Mouse (Mus musculus): ENCODE results near the gene Slc5a5. TPM values are rescaled to one million over a fixed set of nuclear protein-coding genes. Genes with fewer than 3 reads are reported as not detected.

The Slc5a5 gene
- polyA plus RNA-seq, 1 experiment from 2014 or later, result 0.44 TPM

DNA sequence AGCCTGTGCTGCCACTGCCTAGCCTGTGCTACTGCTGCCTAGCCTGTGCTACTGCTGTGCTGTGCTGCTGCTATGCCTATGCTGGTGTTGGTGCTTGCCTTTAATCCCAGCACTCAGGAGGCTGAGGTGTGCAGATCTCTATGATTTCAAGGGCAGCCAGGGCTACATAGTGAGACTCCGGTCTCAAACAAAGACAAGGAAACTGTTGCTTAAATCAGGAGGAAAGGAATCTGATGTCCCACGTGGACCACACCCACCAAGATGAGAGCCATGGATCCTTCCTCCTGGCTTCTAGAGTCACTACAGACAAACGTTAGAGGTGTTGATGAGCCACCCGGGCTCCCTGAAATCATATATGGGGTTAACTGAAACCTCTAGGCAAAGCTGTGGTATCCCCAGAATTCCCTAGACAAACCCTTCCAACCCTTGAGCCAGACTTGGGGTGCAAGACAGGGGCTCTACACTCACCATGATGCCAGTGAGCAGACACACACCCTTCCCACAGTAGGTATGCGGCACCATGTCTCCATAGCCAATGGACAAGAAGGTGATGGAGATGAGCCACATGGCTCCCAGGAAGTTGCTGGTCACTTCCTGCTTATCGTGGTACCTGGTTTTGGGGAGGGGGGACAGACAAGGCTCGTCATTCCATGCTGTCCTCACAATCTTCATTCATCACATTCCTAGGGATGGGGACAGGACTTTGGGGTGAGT, 42.3 kb downstream of the Slc5a5 start:
- Histone ChIP-seq H3K9me3 (no peaks in the 10 kb centered on the region), H3K4me2 (no peak overlapping the region), H3K4me1 (peaks cover 13% of the 10 kb centered on the region), H3K36me3 (no peaks in the 10 kb centered on the region), H3K9ac (no peak overlapping the region), H3K4me3 (no peak overlapping the region), H3K27me3 (no peaks in the 10 kb centered on the region; the same call in 1 of the 2 replicates), H3K27ac (no peak overlapping the region)
- ATAC-seq (ENCODE audit: insufficient number of reproducible peaks, low FRiP score, low TSS enrichment, low read depth), result no peak
- WGBS, result 72% methylated on average over 7 of the region's 7 CpGs

- H3K27ac ChIP-seq, result no peak overlapping the region
- no peak overlapping the region for H3K4me3 ChIP-seq
- ATAC-seq (ENCODE audit: insufficient number of reproducible peaks, low FRiP score, low TSS enrichment, low read depth), result no peak
- peaks cover 20% of the 10 kb centered on the region for H3K4me1 ChIP-seq
- whole genome bisulfite sequencing, result 69% methylated on average over 3 of the region's 3 CpGs
- H3K36me3 ChIP-seq, result no peaks in the 10 kb centered on the region
- no peak overlapping the region for H3K4me2 ChIP-seq
- H3K9ac ChIP-seq, result no peak overlapping the region
- no peaks in the 10 kb centered on the region; the same call in 1 of the 2 replicates for H3K27me3 ChIP-seq
- no peaks in the 10 kb centered on the region for H3K9me3 ChIP-seq
Observed at GRCm38 (mm10) chr8:70849333-70849990, 43.1 kb downstream of the Slc5a5 start.

DNA sequence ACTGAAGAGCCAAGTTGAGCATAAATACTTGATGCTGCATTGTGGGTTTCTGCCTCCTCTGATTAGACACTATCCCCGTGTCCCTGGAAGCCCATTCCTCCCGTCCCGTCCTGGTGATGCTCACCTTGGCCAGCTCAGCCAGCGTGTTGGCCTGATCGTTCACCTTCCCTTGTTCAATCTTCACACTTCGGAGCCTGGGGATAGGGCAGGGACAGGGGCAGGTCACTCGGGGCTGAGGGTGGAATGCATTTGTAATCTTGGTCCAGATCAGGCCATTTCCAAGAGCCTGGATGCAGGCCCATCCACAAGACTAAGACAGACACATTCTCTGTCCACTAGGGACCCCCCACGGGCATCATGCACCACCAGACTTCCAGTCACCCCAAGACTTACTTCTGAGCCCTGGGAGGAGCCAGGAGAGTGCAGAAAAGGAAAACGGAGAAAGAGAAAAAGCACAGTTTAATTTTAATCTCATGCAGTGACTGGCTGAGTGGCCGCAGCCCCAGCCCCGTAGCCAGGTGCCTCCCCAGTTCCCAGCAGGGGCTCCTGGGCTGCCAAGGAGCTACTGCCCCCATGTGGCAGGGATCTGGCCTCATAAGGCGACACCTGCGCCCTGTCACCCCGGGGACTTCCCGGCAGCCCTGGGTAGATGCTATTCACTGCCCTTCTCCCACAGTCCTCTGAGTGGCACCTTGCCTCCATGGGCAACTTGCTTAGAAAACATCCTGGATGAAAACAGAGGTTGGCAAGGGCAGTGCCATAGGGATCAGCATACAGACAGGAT, 46.0 kb downstream of the Slc5a5 start:
- ATAC-seq (ENCODE audit: insufficient number of reproducible peaks, low FRiP score, low TSS enrichment, low read depth), result no peak
- 49% methylated on average over 15 of the region's 15 CpGs for WGBS
- no peak overlapping the region for H3K4me3 ChIP-seq

GRCm38 (mm10) chr8:70845108-70845507, 47.4 kb downstream of the Slc5a5 start:
- Histone ChIP-seq H3K4me3 (no peak overlapping the region), H3K9ac (no peak overlapping the region), H3K9me3 (no peaks in the 10 kb centered on the region), H3K27ac (no peak overlapping the region), H3K36me3 (no peaks in the 10 kb centered on the region), H3K27me3 (no peaks in the 10 kb centered on the region; the same call in 1 of the 2 replicates), H3K4me2 (no peak overlapping the region), H3K4me1 (peaks cover 21% of the 10 kb centered on the region)
- 49% methylated on average over 5 of the region's 5 CpGs for WGBS
- ATAC-seq (ENCODE audit: insufficient number of reproducible peaks, low FRiP score, low TSS enrichment, low read depth), result no peak

More for the DNA sequence above, 46.0 kb downstream of the Slc5a5 start:
- H3K27me3 ChIP-seq, result no peaks in the 10 kb centered on the region; the same call in 1 of the 2 replicates
- H3K9ac ChIP-seq, result no peak overlapping the region
- no peaks in the 10 kb centered on the region for H3K36me3 ChIP-seq
- no peaks in the 10 kb centered on the region for H3K9me3 ChIP-seq
- H3K27ac ChIP-seq, result no peak overlapping the region
- peaks cover 11% of the 10 kb centered on the region for H3K4me1 ChIP-seq
- no peak overlapping the region for H3K4me2 ChIP-seq

DNA sequence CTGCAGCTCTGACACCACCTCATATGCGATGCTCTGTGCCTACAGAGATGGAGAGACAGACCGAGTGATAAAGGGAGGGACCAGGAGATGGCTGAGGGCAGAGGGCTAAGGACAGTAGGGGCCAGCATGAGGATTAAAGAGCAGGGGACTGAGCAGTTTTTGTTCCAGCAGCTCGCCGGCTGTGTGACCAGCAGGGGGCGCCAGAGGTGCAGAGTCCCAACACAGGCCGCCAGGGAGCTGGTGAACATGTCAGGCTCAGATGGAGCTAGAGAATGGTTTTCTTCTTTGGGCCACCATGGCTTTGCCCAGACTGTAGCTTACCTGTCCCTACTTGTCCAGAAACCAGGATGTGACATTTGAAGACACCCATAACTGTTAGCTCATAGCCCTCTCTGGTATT, 48.0 kb downstream of the Slc5a5 start:
- ATAC-seq (ENCODE audit: insufficient number of reproducible peaks, low FRiP score, low TSS enrichment, low read depth), result no peak
- Histone ChIP-seq H3K9me3 (no peaks in the 10 kb centered on the region), H3K4me2 (no peak overlapping the region), H3K4me3 (no peak overlapping the region), H3K9ac (0 out of 2 replicates have a peak overlapping the region, but pooled peaks have one; percentile 14), H3K4me1 (peaks cover 24% of the 10 kb centered on the region), H3K27ac (no peak overlapping the region), H3K36me3 (no peaks in the 10 kb centered on the region), H3K27me3 (no peaks in the 10 kb centered on the region; the same call in 1 of the 2 replicates)
- 2% methylated on average over 6 of the region's 6 CpGs for WGBS

GRCm38 (mm10) chr8:70843941-70844340, 48.6 kb downstream of the Slc5a5 start:
- Histone ChIP-seq H3K4me2 (no peak overlapping the region), H3K4me1 (peaks cover 24% of the 10 kb centered on the region), H3K36me3 (no peaks in the 10 kb centered on the region), H3K27ac (no peak overlapping the region), H3K4me3 (no peak overlapping the region), H3K9me3 (no peaks in the 10 kb centered on the region), H3K9ac (0 out of 2 replicates have a peak overlapping the region, but pooled peaks have one; percentile 14), H3K27me3 (no peaks in the 10 kb centered on the region; the same call in 1 of the 2 replicates)
- no peak for ATAC-seq (ENCODE audit: insufficient number of reproducible peaks, low FRiP score, low TSS enrichment, low read depth)
- WGBS, result 87% methylated on average over 8 of the region's 8 CpGs

DNA sequence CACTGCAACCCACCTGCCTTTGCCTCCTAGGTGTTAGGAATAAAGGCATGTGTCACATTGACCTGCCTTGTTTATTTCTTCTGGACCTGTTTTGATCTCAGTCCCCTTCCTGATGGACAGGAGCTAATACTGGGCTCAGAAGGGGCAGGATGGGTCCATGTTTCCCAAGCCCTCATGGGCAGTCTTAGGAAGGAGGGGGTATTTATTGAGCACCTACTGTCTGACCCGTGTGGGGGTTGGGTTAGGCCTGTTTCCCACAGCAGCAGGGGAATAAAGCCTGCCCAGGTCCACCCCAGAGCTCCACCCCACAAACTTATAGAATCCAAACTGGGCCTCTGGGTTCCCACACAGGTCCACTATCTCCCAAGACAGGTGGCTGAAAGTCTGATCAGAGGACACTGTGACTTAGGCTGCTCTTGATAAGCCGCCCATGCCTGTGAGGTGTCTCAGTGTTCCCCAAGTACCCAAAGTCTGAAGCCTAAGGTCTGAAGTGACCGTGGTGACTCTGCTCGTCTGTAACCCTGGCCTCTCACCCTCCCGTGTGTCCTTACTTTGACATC, 49.3 kb downstream of the Slc5a5 start:
- no peak overlapping the region for H3K9ac ChIP-seq
- H3K27me3 ChIP-seq, result no peaks in the 10 kb centered on the region; the same call in 1 of the 2 replicates
- H3K4me2 ChIP-seq, result no peak overlapping the region
- no peaks in the 10 kb centered on the region for H3K9me3 ChIP-seq
- ATAC-seq (ENCODE audit: insufficient number of reproducible peaks, low FRiP score, low TSS enrichment, low read depth), result no peak
- H3K4me1 ChIP-seq, result peaks cover 30% of the 10 kb centered on the region
- no peak overlapping the region for H3K27ac ChIP-seq
- H3K36me3 ChIP-seq, result no peaks in the 10 kb centered on the region
- 88% methylated on average over 5 of the region's 5 CpGs for WGBS
- no peak overlapping the region for H3K4me3 ChIP-seq

DNA sequence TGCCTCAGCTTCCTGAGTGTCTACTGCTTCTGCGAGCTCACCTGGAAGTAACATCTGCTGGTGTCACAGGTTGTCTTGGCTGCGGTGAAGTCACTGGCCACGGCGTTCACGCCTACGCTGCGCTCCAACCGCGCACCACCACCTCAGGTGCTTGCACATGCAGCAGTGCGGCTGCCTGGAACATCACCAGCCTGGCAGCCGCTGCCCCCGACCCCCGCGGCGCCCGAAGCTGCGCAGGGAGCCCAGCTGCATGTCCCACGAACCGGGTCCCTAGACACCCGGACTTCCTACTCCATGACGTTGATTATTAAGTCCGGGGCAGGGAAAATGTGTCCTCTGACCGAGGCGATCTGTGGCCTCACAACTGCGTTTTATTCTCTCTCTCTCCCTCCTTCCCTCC, 50.1 kb downstream of the Slc5a5 start:
- H3K27me3 ChIP-seq, result no peaks in the 10 kb centered on the region; the same call in 1 of the 2 replicates
- H3K9ac ChIP-seq, result no peak overlapping the region
- H3K27ac ChIP-seq, result no peak overlapping the region
- no peak overlapping the region for H3K4me2 ChIP-seq
- H3K9me3 ChIP-seq, result no peaks in the 10 kb centered on the region
- no peak overlapping the region for H3K4me3 ChIP-seq
- no peaks in the 10 kb centered on the region for H3K36me3 ChIP-seq
- H3K4me1 ChIP-seq, result peaks cover 31% of the 10 kb centered on the region
- WGBS, result 68% methylated on average over 25 of the region's 25 CpGs
- no peak for ATAC-seq (ENCODE audit: insufficient number of reproducible peaks, low FRiP score, low TSS enrichment, low read depth)

- H3K4me3 ChIP-seq, result no peak overlapping the region
Observed at GRCm38 (mm10) chr8:70841147-70842072, 51.1 kb downstream of the Slc5a5 start.

GRCm38 (mm10) chr8:70840590-70840989, 52.0 kb downstream of the Slc5a5 start:
- Histone ChIP-seq H3K4me1 (peaks cover 31% of the 10 kb centered on the region), H3K9me3 (no peaks in the 10 kb centered on the region), H3K27ac (no peak overlapping the region; the same call in 1 of the 2 replicates), H3K27me3 (no peaks in the 10 kb centered on the region), H3K4me3 (no peak overlapping the region), H3K36me3 (peaks cover 14% of the 10 kb centered on the region), H3K4me2 (no peak overlapping the region), H3K9ac (no peak overlapping the region)
- WGBS, result 61% methylated on average over 10 of the region's 10 CpGs
- no peak for ATAC-seq (ENCODE audit: insufficient number of reproducible peaks, low FRiP score, low TSS enrichment, low read depth)

More at GRCm38 (mm10) chr8:70841147-70842072, 51.1 kb downstream of the Slc5a5 start:
- peaks cover 31% of the 10 kb centered on the region for H3K4me1 ChIP-seq
- H3K9ac ChIP-seq, result no peak overlapping the region
- H3K4me2 ChIP-seq, result no peak overlapping the region
- WGBS, result 32% methylated on average over 22 of the region's 22 CpGs
- H3K27ac ChIP-seq, result no peak overlapping the region; the same call in 1 of the 2 replicates
- peaks cover 7% of the 10 kb centered on the region; the same call in 1 of the 2 replicates for H3K36me3 ChIP-seq
- H3K9me3 ChIP-seq, result no peaks in the 10 kb centered on the region
- H3K27me3 ChIP-seq, result no peaks in the 10 kb centered on the region
- no peak for ATAC-seq (ENCODE audit: insufficient number of reproducible peaks, low FRiP score, low TSS enrichment, low read depth)
